Mouse (Mus musculus) neural tube, embryonic 13.5 days (tissue): ENCODE data around the gene Dffb. TPM values are rescaled to one million over a fixed set of nuclear protein-coding genes. Genes with fewer than 3 reads are reported as not detected.

ENCODE experiments used
- ATAC-seq: fragments of 200-750 bp; cut with Nextera tagmentation; 2 replicates; pipeline ENCODE4 v1.8.0; 2017; ENCODE audit warnings: low read depth, mild to moderate bottlenecking, moderate TSS enrichment, moderate library complexity
- H3K27ac ChIP-seq: fragments of 300-500 bp; sonication (generic); replicated peaks from 2 replicates; pipeline ENCODE4 v1.5.1; 2015; ENCODE audit warnings: moderate library complexity, mild to moderate bottlenecking, inconsistent platforms
- H3K27me3 ChIP-seq: fragments of 300-500 bp; sonication (generic); 2 replicates; pipeline ENCODE4 v1.6.1; 2015; ENCODE audit warnings: mild to moderate bottlenecking, inconsistent platforms
- H3K36me3 ChIP-seq: fragments of 300-500 bp; sonication (generic); 2 replicates; pipeline ENCODE4 v1.6.1; 2015; ENCODE audit warnings: mild to moderate bottlenecking, inconsistent platforms
- H3K4me1 ChIP-seq: fragments of 300-500 bp; sonication (generic); replicated peaks from 2 replicates; pipeline ENCODE4 v1.6.1; 2015; ENCODE audit warnings: inconsistent platforms
- H3K4me2 ChIP-seq: fragments of 300-500 bp; sonication (generic); 2 replicates; pipeline ENCODE4 v1.6.1; 2015; ENCODE audit warnings: inconsistent platforms, mild to moderate bottlenecking, moderate library complexity
- H3K4me3 ChIP-seq: fragments of 300-500 bp; sonication (generic); 2 replicates; pipeline ENCODE4 v1.5.1; 2015; ENCODE audit warnings: mild to moderate bottlenecking, inconsistent platforms
- H3K9ac ChIP-seq: fragments of 300-500 bp; sonication (generic); 2 replicates; pipeline ENCODE4 v1.6.1; 2015; ENCODE audit warnings: moderate library complexity, mild to moderate bottlenecking, inconsistent platforms
- H3K9me3 ChIP-seq: fragments of 300-500 bp; sonication (generic); 2 replicates; pipeline ENCODE4 v1.6.1; 2016; ENCODE audit warnings: inconsistent platforms
- WGBS: fragments of 180-500 bp; shearing (Covaris S2); methylation state at CpG from one replicate; pipeline ENCODE4 v1.1.7; 2015; 5-methylcytosine and 5-hydroxymethylcytosine counted together
- polyA plus RNA-seq: library from polyadenylated mRNA; unstranded; fragments of >200 nt; fragmentation: Nextera tagmentation; extraction: Ambion mirVana; gene quantifications from 2 replicates; pipeline ENCODE4 v1.2.1, GENCODE M21; 2015

Gene Dffb
- polyA plus RNA-seq, 1 experiment from 2014 or later, result 12.8 TPM

DNA sequence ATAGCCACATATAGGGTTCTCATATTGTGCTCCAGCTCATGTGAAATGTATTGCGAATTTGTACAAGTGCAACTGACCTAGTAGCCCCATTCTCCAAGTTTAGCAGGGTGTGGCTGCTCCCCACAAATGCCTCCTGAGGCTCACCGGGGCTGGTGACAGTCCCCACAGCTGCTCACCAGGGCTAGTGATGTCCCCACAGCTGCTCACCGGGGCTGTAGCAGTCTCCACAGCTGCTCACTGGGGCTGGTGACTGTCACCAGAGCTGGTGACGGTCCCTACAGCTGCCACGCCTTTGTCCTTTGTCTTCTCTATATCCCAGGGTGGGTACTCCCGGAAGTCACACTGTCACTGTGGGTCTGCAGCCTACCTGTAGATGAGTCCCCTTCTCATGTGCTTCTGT lies 31.3 kb upstream of the Dffb start:
- no peaks in the 10 kb centered on the region for H3K27me3 ChIP-seq
- H3K9me3 ChIP-seq, result no peaks in the 10 kb centered on the region
- H3K4me2 ChIP-seq, result no peak overlapping the region
- H3K36me3 ChIP-seq, result peaks cover 60% of the 10 kb centered on the region
- no peak overlapping the region for H3K9ac ChIP-seq
- ATAC-seq, result no peak
- no peak overlapping the region for H3K4me3 ChIP-seq
- H3K27ac ChIP-seq, result no peak overlapping the region
- 90% methylated on average over 6 of the region's 6 CpGs for WGBS
- H3K4me1 ChIP-seq, result peaks cover 6% of the 10 kb centered on the region

DNA sequence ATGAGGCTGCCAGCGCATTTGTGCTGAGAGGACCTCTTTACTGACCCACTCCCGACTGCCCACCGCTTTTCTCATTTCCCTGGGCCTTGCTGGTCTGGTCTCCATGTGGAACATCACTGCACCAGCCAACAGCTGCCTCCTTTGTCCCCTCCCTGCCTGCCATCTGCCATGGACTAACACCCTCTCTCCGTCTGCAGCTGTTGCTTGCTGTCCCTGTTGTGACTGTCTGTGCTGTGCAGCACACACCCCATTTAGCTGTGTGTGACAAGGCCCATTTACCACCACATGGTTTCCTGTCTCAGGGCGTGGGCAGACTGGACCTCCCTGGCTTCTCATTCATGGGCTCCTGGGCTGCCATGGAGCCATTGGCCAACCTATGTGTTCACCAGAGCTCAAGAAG lies 30.6 kb upstream of the Dffb start:
- Histone ChIP-seq H3K4me3 (no peak overlapping the region), H3K9ac (no peak overlapping the region), H3K4me1 (no peaks in the 10 kb centered on the region), H3K27me3 (no peaks in the 10 kb centered on the region), H3K4me2 (no peak overlapping the region), H3K9me3 (no peaks in the 10 kb centered on the region), H3K27ac (no peak overlapping the region), H3K36me3 (peaks cover 60% of the 10 kb centered on the region)
- no peak for ATAC-seq
- 91% methylated on average over 5 of the region's 5 CpGs for WGBS

DNA sequence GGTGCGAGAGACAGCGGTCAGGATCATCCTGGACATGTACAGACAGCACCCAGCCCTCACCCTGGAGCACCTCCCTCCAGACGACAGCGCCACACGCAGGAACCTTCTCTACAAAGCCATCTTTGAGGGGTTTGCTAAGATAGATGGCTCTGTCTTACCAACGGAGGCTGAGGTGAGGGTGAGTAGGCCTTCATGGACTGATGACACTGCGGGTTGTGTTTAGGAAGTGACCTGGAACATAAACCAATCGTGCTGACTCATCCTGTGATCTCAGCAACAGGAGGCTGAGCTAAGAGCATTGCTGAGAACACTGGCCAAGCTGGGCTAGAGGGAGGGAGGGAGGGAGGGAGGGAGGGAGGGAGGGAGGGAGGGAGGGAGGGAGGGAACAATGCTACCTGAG lies 18.6 kb upstream of the Dffb start:
- no peak overlapping the region for H3K27ac ChIP-seq
- no peaks in the 10 kb centered on the region for H3K27me3 ChIP-seq
- H3K36me3 ChIP-seq, result peaks cover 97% of the 10 kb centered on the region
- no peaks in the 10 kb centered on the region for H3K4me1 ChIP-seq
- H3K4me3 ChIP-seq, result no peak overlapping the region
- H3K9me3 ChIP-seq, result no peaks in the 10 kb centered on the region
- no peak for ATAC-seq
- H3K4me2 ChIP-seq, result no peak overlapping the region
- 93% methylated on average over 8 of the region's 8 CpGs for WGBS
- H3K9ac ChIP-seq, result no peak overlapping the region

DNA sequence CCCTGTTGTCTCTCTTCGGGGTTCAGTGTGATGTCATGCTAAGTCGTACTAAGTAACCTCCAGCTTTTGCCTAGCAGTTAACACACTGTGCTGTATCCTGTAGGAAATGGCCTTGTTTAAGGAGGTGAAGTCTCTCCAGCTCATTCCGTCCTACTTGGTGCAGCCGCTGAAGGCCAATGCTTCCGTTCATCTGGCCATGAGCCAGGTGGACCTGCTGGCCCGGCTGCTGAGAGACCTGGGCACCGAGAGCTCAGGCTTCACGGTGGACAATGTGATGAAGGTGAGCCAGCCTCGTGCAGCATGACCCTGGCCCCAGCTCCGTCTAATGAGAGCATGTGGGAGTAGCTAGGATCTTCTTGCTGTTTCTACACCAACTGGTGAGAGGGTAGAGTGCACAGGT lies 17.8 kb upstream of the Dffb start:
- WGBS, result 92% methylated on average over 10 of the region's 10 CpGs
- no peak for ATAC-seq

GRCm38 (mm10) chr4:153980470-153980869 lies 5.5 kb upstream of the Dffb start:
- no peak overlapping the region for H3K9ac ChIP-seq
- no peaks in the 10 kb centered on the region for H3K9me3 ChIP-seq
- peaks cover 71% of the 10 kb centered on the region for H3K36me3 ChIP-seq
- H3K27ac ChIP-seq, result no peak overlapping the region
- H3K27me3 ChIP-seq, result no peaks in the 10 kb centered on the region
- ATAC-seq, result no peak
- H3K4me2 ChIP-seq, result no peak overlapping the region
- 93% methylated on average over 11 of the region's 11 CpGs for WGBS
- H3K4me3 ChIP-seq, result no peak overlapping the region
- H3K4me1 ChIP-seq, result peaks cover 23% of the 10 kb centered on the region

More for the DNA sequence above, 17.8 kb upstream of the Dffb start:
- Histone ChIP-seq H3K27me3 (no peaks in the 10 kb centered on the region), H3K9ac (no peak overlapping the region), H3K36me3 (peaks cover 97% of the 10 kb centered on the region), H3K9me3 (no peaks in the 10 kb centered on the region), H3K27ac (no peak overlapping the region), H3K4me1 (no peaks in the 10 kb centered on the region), H3K4me2 (no peak overlapping the region), H3K4me3 (no peak overlapping the region)

GRCm38 (mm10) chr4:153979243-153979642 lies 4.3 kb upstream of the Dffb start:
- WGBS, result 94% methylated on average over 10 of the region's 10 CpGs
- no peak overlapping the region for H3K9ac ChIP-seq
- no peak for ATAC-seq

GRCm38 (mm10) chr4:153975768-153976167 lies 842 bp upstream of the Dffb start:
- no peak overlapping the region for H3K27ac ChIP-seq
- WGBS, result 41% methylated on average over 6 of the region's 6 CpGs
- peak overlapping the region; percentile 97 for H3K4me2 ChIP-seq
- ATAC-seq, result no peak
- H3K36me3 ChIP-seq, result peaks cover 35% of the 10 kb centered on the region
- H3K4me1 ChIP-seq, result peaks cover 45% of the 10 kb centered on the region
- H3K27me3 ChIP-seq, result no peaks in the 10 kb centered on the region
- peak overlapping the region; percentile 93 for H3K9ac ChIP-seq
- peak overlapping the region; percentile 95 for H3K4me3 ChIP-seq
- no peaks in the 10 kb centered on the region for H3K9me3 ChIP-seq

More at GRCm38 (mm10) chr4:153979243-153979642, 4.3 kb upstream of the Dffb start:
- Histone ChIP-seq H3K4me3 (no peak overlapping the region), H3K9me3 (no peaks in the 10 kb centered on the region), H3K4me1 (peaks cover 27% of the 10 kb centered on the region), H3K27ac (no peak overlapping the region), H3K27me3 (no peaks in the 10 kb centered on the region), H3K36me3 (peaks cover 59% of the 10 kb centered on the region), H3K4me2 (no peak overlapping the region)

DNA sequence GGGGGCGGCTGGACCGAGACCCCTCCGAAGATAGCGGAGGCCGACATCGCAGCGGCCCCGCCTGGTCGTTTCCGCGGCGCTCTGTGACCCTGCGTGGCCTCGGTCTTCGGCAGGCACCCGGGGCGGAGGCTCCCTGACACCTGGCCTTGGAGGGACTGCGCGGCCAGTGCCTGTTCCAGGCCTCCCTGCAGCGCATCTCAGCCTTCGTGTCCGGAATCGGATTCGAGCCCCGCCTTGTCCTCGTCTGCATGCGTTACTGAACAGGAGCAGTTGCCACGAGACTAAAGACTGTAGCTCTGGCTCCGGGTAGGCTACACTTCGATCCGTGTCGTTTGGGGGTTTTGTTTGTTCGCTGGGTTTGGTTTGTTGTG lies 351 bp upstream of the Dffb start:
- peak; percentile 76 for ATAC-seq

DNA sequence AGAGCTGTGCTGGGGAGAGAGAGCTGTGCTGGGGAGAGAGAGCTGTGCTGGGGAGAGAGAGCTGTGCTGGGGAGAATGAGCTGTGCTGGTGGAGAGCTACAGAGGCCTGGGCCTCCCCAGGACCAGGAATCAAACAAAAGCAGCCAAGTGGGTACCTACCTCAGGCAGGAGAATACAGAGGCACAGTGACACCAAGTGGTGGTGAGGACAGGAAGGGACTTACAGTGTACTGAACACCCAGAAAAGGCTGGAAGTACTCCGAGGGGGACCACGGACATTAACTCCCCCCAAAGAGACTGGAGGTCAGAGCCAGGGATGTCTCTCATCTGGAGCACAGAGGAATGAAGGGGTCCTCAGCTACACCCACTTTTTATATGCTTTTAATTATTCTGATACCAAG lies 6.9 kb downstream of the Dffb start:
- Histone ChIP-seq H3K4me3 (no peak overlapping the region), H3K27ac (no peak overlapping the region), H3K9me3 (no peaks in the 10 kb centered on the region), H3K36me3 (peaks cover 84% of the 10 kb centered on the region), H3K9ac (no peak overlapping the region), H3K4me2 (no peak overlapping the region), H3K27me3 (no peaks in the 10 kb centered on the region), H3K4me1 (peaks cover 6% of the 10 kb centered on the region)
- ATAC-seq, result peak; percentile 59; the same call in 1 of the 2 replicates
- WGBS, result 86% methylated on average over 2 of the region's 2 CpGs

More for the DNA sequence above, 351 bp upstream of the Dffb start:
- H3K36me3 ChIP-seq, result peaks cover 35% of the 10 kb centered on the region
- WGBS, result under 1% methylated on average over 33 of the region's 33 CpGs
- peak overlapping the region; percentile 95 for H3K4me3 ChIP-seq
- H3K9ac ChIP-seq, result peak overlapping the region; percentile 93
- H3K4me1 ChIP-seq, result peaks cover 45% of the 10 kb centered on the region
- peak overlapping the region; percentile 82 for H3K27ac ChIP-seq
- no peaks in the 10 kb centered on the region for H3K27me3 ChIP-seq
- peak overlapping the region; percentile 97 for H3K4me2 ChIP-seq
- H3K9me3 ChIP-seq, result no peaks in the 10 kb centered on the region

DNA sequence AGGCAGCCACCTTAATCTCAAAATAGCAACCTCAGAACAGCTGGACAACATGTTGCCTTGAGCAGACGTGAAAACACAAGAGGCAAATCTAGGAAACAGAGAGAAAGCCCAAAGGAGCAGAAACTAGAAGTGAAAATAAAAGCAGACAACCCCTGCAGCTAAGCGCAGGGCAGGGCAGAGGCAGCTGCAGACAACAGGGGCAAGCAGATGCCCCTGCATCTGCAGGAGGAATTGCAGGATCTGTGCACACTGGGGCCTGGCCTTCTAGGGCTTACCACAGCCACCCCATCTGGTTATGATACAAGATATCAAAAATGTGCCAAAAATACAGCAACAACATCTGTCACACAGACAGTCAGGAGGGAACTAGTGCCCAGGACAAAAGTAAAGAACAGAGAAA lies 7.4 kb downstream of the Dffb start:
- no peak overlapping the region for H3K27ac ChIP-seq
- H3K27me3 ChIP-seq, result no peaks in the 10 kb centered on the region
- H3K9ac ChIP-seq, result no peak overlapping the region; the same call in 1 of the 2 replicates
- no peak overlapping the region for H3K4me2 ChIP-seq
- 83% methylated on average over 2 of the region's 2 CpGs for WGBS
- H3K36me3 ChIP-seq, result peaks cover 89% of the 10 kb centered on the region
- H3K4me3 ChIP-seq, result no peak overlapping the region
- H3K9me3 ChIP-seq, result no peaks in the 10 kb centered on the region
- ATAC-seq, result no peak
- H3K4me1 ChIP-seq, result 0 out of 2 replicates have a peak, but pooled peaks cover 1% of the 10 kb centered on the region

DNA sequence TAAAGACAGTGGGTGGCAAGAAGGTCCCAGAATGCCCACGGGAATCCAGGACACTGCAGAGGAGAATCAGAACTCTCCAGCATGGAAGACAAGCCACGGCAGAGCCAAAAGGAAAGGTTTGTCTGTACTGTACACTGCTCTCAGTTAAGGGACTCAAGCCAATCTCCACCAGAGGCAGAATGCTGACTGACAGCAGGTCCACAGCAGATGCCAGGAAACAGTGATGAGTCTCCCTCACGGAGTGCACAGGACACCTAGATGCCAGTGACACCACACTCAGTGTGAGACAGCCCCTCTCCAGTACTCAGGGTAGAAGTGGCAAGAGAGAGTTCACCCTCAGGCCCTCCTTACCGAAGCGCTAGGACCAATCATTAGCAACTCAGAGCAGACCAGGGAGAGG lies 8.3 kb downstream of the Dffb start:
- H3K36me3 ChIP-seq, result peaks cover 96% of the 10 kb centered on the region
- H3K27ac ChIP-seq, result no peak overlapping the region
- 91% methylated on average over 5 of the region's 5 CpGs for WGBS
- no peak overlapping the region for H3K9ac ChIP-seq
- H3K27me3 ChIP-seq, result no peaks in the 10 kb centered on the region
- no peak overlapping the region for H3K4me3 ChIP-seq
- no peak for ATAC-seq
- no peak overlapping the region for H3K4me2 ChIP-seq
- H3K9me3 ChIP-seq, result no peaks in the 10 kb centered on the region
- H3K4me1 ChIP-seq, result no peaks in the 10 kb centered on the region

- ATAC-seq, result no peak
- peaks cover 83% of the 10 kb centered on the region for H3K36me3 ChIP-seq
- 85% methylated on average over 7 of the region's 7 CpGs for WGBS
These were observed 12.3 kb downstream of the Dffb start for GRCm38 (mm10) chr4:153962631-153963030.

DNA sequence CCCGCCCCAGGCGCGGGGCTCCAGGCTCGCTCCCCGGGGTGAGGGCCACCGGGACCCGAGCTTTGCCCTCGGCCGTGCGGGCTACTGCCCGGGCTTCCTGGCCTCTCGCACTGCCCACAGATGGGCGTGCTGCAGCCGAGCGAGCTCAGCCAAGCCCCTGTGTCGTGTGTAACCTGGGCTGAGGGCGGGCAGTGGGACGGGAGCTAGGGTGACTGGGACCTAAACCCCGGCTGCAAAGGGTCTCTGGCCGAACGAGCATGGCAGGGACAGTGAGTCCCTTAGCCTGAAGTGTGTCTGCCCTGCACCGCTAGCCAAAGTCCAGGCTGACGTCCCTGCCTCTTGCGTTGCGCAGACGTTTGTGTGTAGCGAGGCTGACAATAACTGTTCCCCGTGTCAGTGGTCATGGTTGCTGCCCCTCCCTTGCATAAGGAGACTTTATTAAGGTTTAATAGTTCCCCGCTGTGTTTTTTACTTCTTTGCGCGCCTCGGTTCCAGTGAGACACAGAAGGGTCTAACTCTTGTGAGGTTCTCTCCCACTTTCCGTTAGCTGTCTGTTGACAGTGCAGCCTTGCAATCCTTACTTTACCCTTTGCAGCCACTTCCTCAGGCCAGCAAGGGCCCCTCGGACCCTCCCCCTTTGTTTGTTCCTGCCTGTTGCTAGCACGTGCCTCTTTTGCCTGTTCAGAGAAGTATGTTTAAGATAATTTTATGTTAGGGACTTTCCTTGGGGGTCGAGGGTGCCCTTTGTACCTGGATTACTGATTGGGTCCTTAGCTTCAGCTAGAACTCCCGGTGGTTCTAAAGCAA lies 17.3 kb downstream of the Dffb start:
- no peaks in the 10 kb centered on the region for H3K9me3 ChIP-seq
- H3K4me1 ChIP-seq, result peaks cover 31% of the 10 kb centered on the region
- H3K9ac ChIP-seq, result peak overlapping the region; percentile 95
- peaks cover 6% of the 10 kb centered on the region for H3K27me3 ChIP-seq
- H3K4me3 ChIP-seq, result peak overlapping the region; percentile 83
- H3K4me2 ChIP-seq, result peak overlapping the region; percentile 87
- under 1% methylated on average over 37 of the region's 37 CpGs for WGBS
- H3K27ac ChIP-seq, result peak overlapping the region; percentile 93
- ATAC-seq, result peak; percentile 73
- peaks cover 34% of the 10 kb centered on the region for H3K36me3 ChIP-seq

More at GRCm38 (mm10) chr4:153962631-153963030, 12.3 kb downstream of the Dffb start:
- H3K9me3 ChIP-seq, result no peaks in the 10 kb centered on the region
- no peak overlapping the region for H3K27ac ChIP-seq
- no peak overlapping the region for H3K9ac ChIP-seq
- no peak overlapping the region for H3K4me2 ChIP-seq
- H3K4me1 ChIP-seq, result peaks cover 17% of the 10 kb centered on the region
- no peaks in the 10 kb centered on the region for H3K27me3 ChIP-seq
- H3K4me3 ChIP-seq, result no peak overlapping the region
